Mouse (Mus musculus): ENCODE measurements at regions not wholly inside any gene's neighbourhood (a gene's known extent, or its start where the extent isn't known, plus 50 kb on each side); places are given as distances from the start of the nearest gene placed in this dataset.

DNA sequence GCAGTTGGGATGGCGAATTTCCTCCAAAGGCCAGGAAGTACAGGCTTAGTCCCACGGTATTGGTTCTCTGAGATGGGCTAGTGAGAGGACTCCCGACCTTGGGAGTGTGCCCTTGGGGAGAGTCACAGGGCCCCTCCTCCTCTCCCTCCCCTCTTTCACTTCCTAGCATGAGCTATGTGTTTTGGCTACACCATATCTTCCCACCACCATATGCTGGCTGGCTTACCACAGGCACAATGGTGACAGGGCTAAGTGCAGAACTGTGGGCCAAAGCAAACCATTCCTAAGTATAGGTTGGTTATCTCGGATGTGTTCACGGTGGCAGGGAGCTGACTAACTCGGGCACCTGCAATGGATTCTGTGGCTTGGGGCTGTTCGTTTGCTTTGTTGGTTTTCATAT lies 81.0 kb upstream of the Hes1 start:
- TF ChIP-seq CTCF (IDR thresholded peaks at IDR 0.05; ENCODE audit: control insufficient read depth, insufficient read depth, insufficient replicate concordance, low read depth, low read length) (no peak), POLR2A (IDR thresholded peaks at IDR 0.05; ENCODE audit: control insufficient read depth, low read depth, low read length) (no peak)
